Mouse (Mus musculus) CD4-positive helper T cell, adult 2 months (primary cell): ENCODE measurements around the gene Spc24.
"Not testable (repeated sequence)": the region's sequence is repeated elsewhere in the genome, so short reads cannot be mapped to it uniquely, and the experiment has no call there.

Source experiments
- DNase-seq: peaks from one replicate; pipeline ENCODE4 v3.0.0-alpha.2; 2012; ENCODE audit warnings: low read depth, missing footprints, low spot score

The Spc24 gene

GRCm38 (mm10) chr9:21760155-21761088, at the start of gene Spc24:
Spc24 (minus strand) TSS chr9:21760303.
- peak; percentile 98 for DNase-seq

DNA sequence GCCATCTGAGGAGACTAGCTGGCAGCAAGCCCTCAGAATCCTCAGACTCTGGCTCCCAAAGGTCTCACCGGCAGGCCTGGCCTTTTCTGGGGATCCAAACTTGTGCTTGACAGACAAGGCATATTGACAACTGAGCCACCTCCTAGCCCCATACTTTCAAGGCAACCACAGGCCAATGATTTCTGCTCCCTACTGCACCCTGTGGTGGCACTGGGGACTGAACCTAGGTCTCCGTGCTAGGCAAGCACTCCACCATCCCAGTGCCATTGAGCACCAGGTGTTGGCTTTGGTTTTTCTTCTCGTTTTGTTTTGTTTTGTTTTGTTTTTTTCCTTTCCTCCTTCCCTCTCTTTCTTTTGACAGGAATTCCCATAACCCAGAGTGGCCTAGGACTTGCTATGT, 48.5 kb upstream of the Spc24 start:
- DNase-seq: peak; percentile 26

GRCm38 (mm10) chr9:21806976-21807375, 46.9 kb upstream of the Spc24 start:
- no peak for DNase-seq

GRCm38 (mm10) chr9:21806363-21806762, 46.3 kb upstream of the Spc24 start:
- no peak for DNase-seq

GRCm38 (mm10) chr9:21803986-21804644, 44.0 kb upstream of the Spc24 start:
- DNase-seq: peak; percentile 64

DNA sequence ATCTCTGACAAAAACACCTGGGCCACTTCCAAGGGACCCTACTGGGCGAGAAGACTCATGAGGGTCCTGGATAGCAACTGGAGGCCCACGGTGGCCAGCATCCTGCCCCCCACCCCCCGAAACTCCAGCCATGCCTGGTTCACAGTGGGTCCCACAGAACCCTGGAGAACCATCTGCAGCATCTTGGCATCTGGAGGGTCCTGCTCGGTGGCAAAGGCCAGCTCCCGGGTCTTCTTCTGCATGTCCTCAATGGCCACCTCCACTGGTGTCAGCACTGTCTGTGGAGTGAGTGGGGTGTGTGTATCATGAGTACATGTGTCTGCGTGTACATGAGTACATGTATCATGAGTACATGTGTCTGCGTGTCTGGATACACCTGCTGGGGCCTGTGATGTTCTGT, 41.5 kb upstream of the Spc24 start:
- DNase-seq: no peak

- no peak for DNase-seq
Observed at GRCm38 (mm10) chr9:21801121-21801520, 41.0 kb upstream of the Spc24 start.

GRCm38 (mm10) chr9:21799010-21799350, 38.9 kb upstream of the Spc24 start:
- no peak for DNase-seq

- peak; percentile 77 for DNase-seq
Observed at GRCm38 (mm10) chr9:21798345-21799009, 38.4 kb upstream of the Spc24 start, which contains the start of gene Kank2. Kank2 (minus strand) TSS chr9:21798744.

- peak; percentile 30 for DNase-seq
Observed at GRCm38 (mm10) chr9:21797921-21798344, 37.8 kb upstream of the Spc24 start.

- no peak for DNase-seq
Observed at GRCm38 (mm10) chr9:21796919-21797318, 36.8 kb upstream of the Spc24 start.

DNA sequence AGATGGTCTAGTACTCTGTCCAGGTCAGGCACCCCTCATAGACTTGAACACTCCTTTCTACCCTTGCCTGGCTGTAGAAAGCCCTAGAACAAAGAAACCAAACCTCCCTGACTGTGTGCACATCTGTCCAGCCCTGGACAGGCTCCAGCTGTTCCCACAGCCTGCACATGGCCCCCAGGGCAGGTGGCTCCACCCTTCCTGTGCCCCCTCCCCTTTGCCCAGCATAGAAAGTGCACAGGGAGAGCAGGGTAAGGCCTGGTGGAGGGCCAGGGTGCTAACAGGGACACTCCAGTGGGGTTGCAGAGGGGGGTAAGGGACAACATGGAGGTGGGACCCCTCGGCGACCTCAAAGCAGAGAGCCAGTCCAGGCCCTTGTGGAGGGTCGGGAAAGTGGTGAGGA, 36.2 kb upstream of the Spc24 start:
- no peak for DNase-seq

GRCm38 (mm10) chr9:21795579-21795978, 35.5 kb upstream of the Spc24 start:
- DNase-seq: no peak

DNA sequence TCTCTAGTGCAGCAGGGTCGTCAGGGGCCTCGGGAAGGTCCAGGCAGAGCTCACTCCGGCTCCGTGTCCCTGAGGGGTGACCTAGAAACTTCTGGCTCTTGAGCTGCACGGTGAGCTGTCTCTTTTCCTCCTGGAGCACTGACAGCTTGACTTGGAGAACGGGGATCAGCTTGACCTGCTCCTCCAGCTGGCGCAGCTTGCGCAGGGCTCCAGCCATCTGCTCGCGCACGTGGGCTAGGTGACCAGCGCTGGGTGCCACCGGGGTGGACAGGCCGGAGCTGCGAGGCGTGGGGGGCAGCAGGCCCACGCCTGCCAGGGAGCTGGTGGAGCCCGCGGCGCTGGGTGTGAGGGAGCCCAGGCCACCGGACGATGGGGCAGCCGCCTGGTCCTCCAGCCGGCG, 34.8 kb upstream of the Spc24 start:
- no peak for DNase-seq

- no peak for DNase-seq
Observed at GRCm38 (mm10) chr9:21794344-21794834, 34.3 kb upstream of the Spc24 start.

- DNase-seq: not testable (repeated sequence)
Observed at GRCm38 (mm10) chr9:21793507-21793906, 33.4 kb upstream of the Spc24 start.

GRCm38 (mm10) chr9:21792644-21793043, 32.5 kb upstream of the Spc24 start:
- no peak for DNase-seq

- no peak for DNase-seq
Observed at GRCm38 (mm10) chr9:21791861-21792260, 31.8 kb upstream of the Spc24 start.

DNA sequence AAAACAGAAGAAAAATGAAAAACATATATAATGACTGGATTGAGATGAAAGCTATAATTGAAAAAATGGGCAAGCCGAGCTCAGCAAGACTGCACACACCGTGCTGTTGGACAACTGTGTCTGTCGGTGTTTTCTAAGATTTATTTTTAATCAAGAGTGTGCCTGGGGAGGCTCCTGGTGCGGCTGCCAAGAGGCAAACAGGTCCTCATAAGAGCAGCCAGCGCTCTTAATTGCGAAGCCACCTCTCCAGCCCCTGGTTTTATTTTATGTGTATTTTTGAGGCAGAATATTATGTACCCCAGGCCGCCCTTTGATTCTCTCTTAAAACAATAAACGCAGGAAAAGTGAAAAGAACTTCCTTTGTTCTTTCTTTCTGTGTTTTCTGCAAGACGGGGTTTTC, 28.1 kb upstream of the Spc24 start:
- DNase-seq: no peak

GRCm38 (mm10) chr9:21787654-21788053, 27.6 kb upstream of the Spc24 start:
- DNase-seq: no peak

- DNase-seq: peak; percentile 49
Observed at GRCm38 (mm10) chr9:21786906-21787305, 26.8 kb upstream of the Spc24 start.

GRCm38 (mm10) chr9:21786309-21786708, 26.2 kb upstream of the Spc24 start:
- not testable (repeated sequence) for DNase-seq
